Mouse (Mus musculus): ENCODE data around the gene Gm20388.

- TF ChIP-seq CTCF (IDR thresholded peaks at IDR 0.05; ENCODE audit: borderline replicate concordance, insufficient read depth, low read depth, low read length) (no peak), POLR2A (IDR thresholded peaks at IDR 0.05; ENCODE audit: borderline replicate concordance, insufficient read depth, low read length) (no peak)
Observed at GRCm38 (mm10) chr8:123907604-123908003, 3997.0 kb downstream of the Gm20388 start.
